Mouse (Mus musculus) heart, embryonic 16.5 days (tissue): ENCODE measurements around the gene Ascl4. TPM values are rescaled to one million over a fixed set of nuclear protein-coding genes. Genes with fewer than 3 reads are reported as not detected.

Source experiments
- ATAC-seq: fragments of 200-750 bp; cut with Nextera tagmentation; replicated peaks from 2 replicates; pipeline ENCODE4 v1.8.0; 2017; ENCODE audit warnings: moderate number of reproducible peaks; ENCODE audit not compliant: insufficient read depth, low FRiP score; ENCODE audit errors: extremely low read depth
- H3K27ac ChIP-seq: fragments of 300-500 bp; sonication (generic); 2 replicates; pipeline ENCODE4 v1.5.1; 2014; ENCODE audit warnings: mild to moderate bottlenecking, low read length, control low read depth, moderate library complexity
- H3K27me3 ChIP-seq: fragments of 300-500 bp; sonication (generic); 2 replicates; pipeline ENCODE4 v1.6.1; 2014; ENCODE audit warnings: low read length, mixed read lengths; ENCODE audit not compliant: control insufficient read depth, insufficient read depth
- H3K36me3 ChIP-seq: fragments of 300-500 bp; sonication (generic); 2 replicates; pipeline ENCODE4 v1.6.1; 2014; ENCODE audit not compliant: control insufficient read depth, insufficient read depth
- H3K4me1 ChIP-seq: fragments of 300-500 bp; sonication (generic); 2 replicates; pipeline ENCODE4 v1.6.1; 2014; ENCODE audit warnings: low read length, mixed read lengths; ENCODE audit not compliant: control insufficient read depth, insufficient read depth
- H3K4me2 ChIP-seq: fragments of 300-500 bp; sonication (generic); 2 replicates; pipeline ENCODE4 v1.6.1; 2014; ENCODE audit warnings: low read depth, mild to moderate bottlenecking, control low read depth, low read length
- H3K4me3 ChIP-seq: fragments of 300-500 bp; sonication (generic); 2 replicates; pipeline ENCODE4 v1.5.1; 2014; ENCODE audit warnings: mild to moderate bottlenecking, control low read depth, low read length
- H3K9ac ChIP-seq: fragments of 300-500 bp; sonication (generic); 2 replicates; pipeline ENCODE4 v1.6.1; 2014; ENCODE audit warnings: low read length, control low read depth
- H3K9me3 ChIP-seq: fragments of 300-500 bp; sonication (generic); replicated peaks from 2 replicates; pipeline ENCODE4 v1.6.1; 2016; ENCODE audit warnings: low read length; ENCODE audit not compliant: control insufficient read depth
- WGBS: fragments of 180-500 bp; shearing (Covaris S2); extraction: QIAGEN DNeasy Blood & Tissue Kit; methylation state at CpG from one replicate; pipeline ENCODE4 v1.1.7; 2014; 5-methylcytosine and 5-hydroxymethylcytosine counted together
- polyA plus RNA-seq: library from polyadenylated mRNA; unstranded; fragments of >200 nt; fragmentation: Nextera tagmentation; extraction: Ambion mirVana; gene quantifications from 2 replicates; pipeline ENCODE4 v1.2.1, GENCODE M21; 2015

The Ascl4 gene
- polyA plus RNA-seq, 1 experiment from 2014 or later: 0.26 TPM

- no peaks in the 10 kb centered on the region for H3K27me3 ChIP-seq
- H3K36me3 ChIP-seq: no peaks in the 10 kb centered on the region
- ATAC-seq: no peak
- no peaks in the 10 kb centered on the region for H3K4me1 ChIP-seq
- H3K9me3 ChIP-seq: no peaks in the 10 kb centered on the region
- 55% methylated on average over 17 of the region's 17 CpGs for WGBS
- H3K4me2 ChIP-seq: no peak overlapping the region
- no peak overlapping the region for H3K4me3 ChIP-seq
- no peak overlapping the region for H3K27ac ChIP-seq
- no peak overlapping the region for H3K9ac ChIP-seq
Measured at GRCm38 (mm10) chr10:85967411-85968156, 40.1 kb downstream of the Ascl4 start.

GRCm38 (mm10) chr10:85968157-85968634, 40.7 kb downstream of the Ascl4 start:
- no peak for ATAC-seq
- H3K4me3 ChIP-seq: no peak overlapping the region
- WGBS: 13% methylated on average over 7 of the region's 7 CpGs

GRCm38 (mm10) chr10:85968731-85969130, 41.2 kb downstream of the Ascl4 start:
- 29% methylated on average over 2 of the region's 2 CpGs for WGBS
- Histone ChIP-seq H3K9me3 (no peaks in the 10 kb centered on the region), H3K27ac (no peak overlapping the region), H3K9ac (no peak overlapping the region), H3K36me3 (no peaks in the 10 kb centered on the region), H3K4me2 (no peak overlapping the region), H3K27me3 (no peaks in the 10 kb centered on the region), H3K4me3 (no peak overlapping the region), H3K4me1 (no peaks in the 10 kb centered on the region)
- no peak for ATAC-seq

More at GRCm38 (mm10) chr10:85968157-85968634, 40.7 kb downstream of the Ascl4 start:
- no peak overlapping the region for H3K4me2 ChIP-seq
- H3K9me3 ChIP-seq: no peaks in the 10 kb centered on the region
- no peak overlapping the region for H3K9ac ChIP-seq
- H3K27me3 ChIP-seq: no peaks in the 10 kb centered on the region
- no peak overlapping the region for H3K27ac ChIP-seq
- H3K36me3 ChIP-seq: no peaks in the 10 kb centered on the region
- no peaks in the 10 kb centered on the region for H3K4me1 ChIP-seq

GRCm38 (mm10) chr10:85969894-85970620, 42.6 kb downstream of the Ascl4 start:
- ATAC-seq: no peak

GRCm38 (mm10) chr10:85971826-85972225, 44.3 kb downstream of the Ascl4 start:
- no peak overlapping the region for H3K9ac ChIP-seq
- H3K9me3 ChIP-seq: no peaks in the 10 kb centered on the region
- 79% methylated on average over 9 of the region's 9 CpGs for WGBS
- no peak for ATAC-seq
- H3K27ac ChIP-seq: no peak overlapping the region
- no peak overlapping the region for H3K4me3 ChIP-seq
- H3K4me2 ChIP-seq: no peak overlapping the region
- H3K4me1 ChIP-seq: no peaks in the 10 kb centered on the region
- H3K27me3 ChIP-seq: no peaks in the 10 kb centered on the region
- H3K36me3 ChIP-seq: no peaks in the 10 kb centered on the region

More at GRCm38 (mm10) chr10:85969894-85970620, 42.6 kb downstream of the Ascl4 start:
- H3K9me3 ChIP-seq: no peaks in the 10 kb centered on the region
- no peak overlapping the region for H3K4me3 ChIP-seq
- H3K4me2 ChIP-seq: no peak overlapping the region
- H3K4me1 ChIP-seq: no peaks in the 10 kb centered on the region
- WGBS: 45% methylated on average over 8 of the region's 8 CpGs
- no peak overlapping the region for H3K27ac ChIP-seq
- no peaks in the 10 kb centered on the region for H3K36me3 ChIP-seq
- no peaks in the 10 kb centered on the region for H3K27me3 ChIP-seq
- no peak overlapping the region for H3K9ac ChIP-seq

GRCm38 (mm10) chr10:85972915-85973314, 45.4 kb downstream of the Ascl4 start:
- H3K9ac ChIP-seq: no peak overlapping the region
- no peak for ATAC-seq
- H3K4me2 ChIP-seq: no peak overlapping the region
- no peak overlapping the region for H3K4me3 ChIP-seq
- H3K27me3 ChIP-seq: no peaks in the 10 kb centered on the region
- 65% methylated on average over 4 of the region's 4 CpGs for WGBS
- no peaks in the 10 kb centered on the region for H3K36me3 ChIP-seq
- H3K4me1 ChIP-seq: no peaks in the 10 kb centered on the region
- no peaks in the 10 kb centered on the region for H3K9me3 ChIP-seq
- H3K27ac ChIP-seq: no peak overlapping the region

- ATAC-seq: no peak
- Histone ChIP-seq H3K4me1 (no peaks in the 10 kb centered on the region), H3K36me3 (no peaks in the 10 kb centered on the region), H3K9me3 (no peaks in the 10 kb centered on the region), H3K4me2 (no peak overlapping the region), H3K27me3 (no peaks in the 10 kb centered on the region), H3K27ac (no peak overlapping the region), H3K9ac (no peak overlapping the region), H3K4me3 (no peak overlapping the region)
- 57% methylated on average over 6 of the region's 6 CpGs for WGBS
Measured at GRCm38 (mm10) chr10:85989412-85990115, 62.1 kb downstream of the Ascl4 start.

- H3K9me3 ChIP-seq: no peaks in the 10 kb centered on the region
- no peak overlapping the region for H3K9ac ChIP-seq
- no peak for ATAC-seq
- no peaks in the 10 kb centered on the region for H3K4me1 ChIP-seq
- H3K4me3 ChIP-seq: no peak overlapping the region
- H3K27me3 ChIP-seq: no peaks in the 10 kb centered on the region
- no peak overlapping the region for H3K4me2 ChIP-seq
- no peaks in the 10 kb centered on the region for H3K36me3 ChIP-seq
- 72% methylated on average over 4 of the region's 4 CpGs for WGBS
- H3K27ac ChIP-seq: no peak overlapping the region
Measured at GRCm38 (mm10) chr10:85992412-85992811, 64.9 kb downstream of the Ascl4 start.

- H3K36me3 ChIP-seq: no peaks in the 10 kb centered on the region
- H3K4me2 ChIP-seq: no peak overlapping the region
- no peaks in the 10 kb centered on the region for H3K9me3 ChIP-seq
- no peaks in the 10 kb centered on the region for H3K4me1 ChIP-seq
- H3K4me3 ChIP-seq: no peak overlapping the region
- no peaks in the 10 kb centered on the region for H3K27me3 ChIP-seq
- no peak overlapping the region for H3K9ac ChIP-seq
- no peak overlapping the region for H3K27ac ChIP-seq
- 84% methylated on average over 9 of the region's 9 CpGs for WGBS
- ATAC-seq: no peak
Measured at GRCm38 (mm10) chr10:85993836-85994235, 66.4 kb downstream of the Ascl4 start.
